Mouse (Mus musculus): ENCODE measurements around the gene Dock9. TPM values are rescaled to one million over a fixed set of nuclear protein-coding genes. Genes with fewer than 3 reads are reported as not detected.

Dock9 gene
- polyA plus RNA-seq, 1 experiment from 2014 or later: 11.2 TPM

- 0 out of 2 replicates have a peak, but pooled peaks cover 4% of the 10 kb centered on the region for H3K36me3 ChIP-seq (ENCODE audit: control insufficient read depth, insufficient read depth, low read length)
- 78% methylated on average over 12 of the region's 12 CpGs for WGBS
- H3K27me3 ChIP-seq (ENCODE audit: control insufficient read depth, insufficient read depth, low read length): no peaks in the 10 kb centered on the region
- no peak for DNase-seq
- H3K4me2 ChIP-seq (ENCODE audit: low read length): no peak overlapping the region
- no peak overlapping the region for H3K9ac ChIP-seq (replicated peaks; ENCODE audit: low read length)
- ATAC-seq (ENCODE audit: low FRiP score, low TSS enrichment): no peak
- H3K27ac ChIP-seq (replicated peaks; ENCODE audit: low read depth, low read length): no peak overlapping the region
- no peaks in the 10 kb centered on the region for H3K9me3 ChIP-seq (ENCODE audit: control insufficient read depth, low read length)
- no peak overlapping the region for H3K4me3 ChIP-seq (replicated peaks; ENCODE audit: low read depth, low read length)
- no peaks in the 10 kb centered on the region for H3K4me1 ChIP-seq (ENCODE audit: control insufficient read depth, insufficient read depth, low read length)
Measured at GRCm38 (mm10) chr14:121659061-121659824, 138.4 kb downstream of the Dock9 start.

GRCm38 (mm10) chr14:121658537-121658936 lies 139.1 kb downstream of the Dock9 start:
- ATAC-seq (ENCODE audit: low FRiP score, low TSS enrichment): no peak
- Histone ChIP-seq H3K27me3 (ENCODE audit: control insufficient read depth, insufficient read depth, low read length) (no peaks in the 10 kb centered on the region), H3K4me1 (ENCODE audit: control insufficient read depth, insufficient read depth, low read length) (no peaks in the 10 kb centered on the region), H3K36me3 (ENCODE audit: control insufficient read depth, insufficient read depth, low read length) (0 out of 2 replicates have a peak, but pooled peaks cover 4% of the 10 kb centered on the region), H3K4me3 (replicated peaks; ENCODE audit: low read depth, low read length) (no peak overlapping the region), H3K4me2 (ENCODE audit: low read length) (no peak overlapping the region), H3K9me3 (ENCODE audit: control insufficient read depth, low read length) (no peaks in the 10 kb centered on the region), H3K27ac (replicated peaks; ENCODE audit: low read depth, low read length) (no peak overlapping the region), H3K9ac (replicated peaks; ENCODE audit: low read length) (no peak overlapping the region)
- 86% methylated on average over 9 of the region's 9 CpGs for WGBS
- no peak for DNase-seq

DNA sequence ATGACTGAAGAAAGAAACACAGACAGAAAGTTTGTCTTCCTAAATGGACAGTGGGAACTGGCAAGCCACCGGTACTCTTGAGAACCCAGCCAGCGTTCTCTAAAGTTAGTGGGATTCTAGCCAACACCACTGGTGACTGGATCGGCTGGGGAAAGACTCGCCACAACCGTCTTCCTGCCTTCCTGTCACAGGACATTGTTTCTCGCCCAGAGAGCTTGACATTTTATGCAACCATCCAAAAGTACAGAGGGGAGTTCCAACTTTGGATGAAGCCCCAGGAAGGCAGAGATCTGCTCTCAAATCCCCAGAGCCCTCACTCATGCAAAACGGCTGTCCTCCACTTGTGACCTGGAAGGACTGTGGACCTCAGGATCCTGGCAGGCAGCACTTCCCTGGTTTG lies 140.0 kb downstream of the Dock9 start:
- ATAC-seq (ENCODE audit: low FRiP score, low TSS enrichment) (no peak), DNase-seq (no peak)
- no peaks in the 10 kb centered on the region for H3K9me3 ChIP-seq (ENCODE audit: control insufficient read depth, low read length)
- 84% methylated on average over 7 of the region's 7 CpGs for WGBS
- no peak overlapping the region for H3K4me3 ChIP-seq (replicated peaks; ENCODE audit: low read depth, low read length)
- no peak overlapping the region for H3K4me2 ChIP-seq (ENCODE audit: low read length)
- H3K27ac ChIP-seq (replicated peaks; ENCODE audit: low read depth, low read length): no peak overlapping the region
- no peaks in the 10 kb centered on the region for H3K27me3 ChIP-seq (ENCODE audit: control insufficient read depth, insufficient read depth, low read length)
- H3K4me1 ChIP-seq (ENCODE audit: control insufficient read depth, insufficient read depth, low read length): no peaks in the 10 kb centered on the region
- 0 out of 2 replicates have a peak, but pooled peaks cover 4% of the 10 kb centered on the region for H3K36me3 ChIP-seq (ENCODE audit: control insufficient read depth, insufficient read depth, low read length)
- H3K9ac ChIP-seq (replicated peaks; ENCODE audit: low read length): no peak overlapping the region

- no peaks in the 10 kb centered on the region for H3K9me3 ChIP-seq (ENCODE audit: control insufficient read depth, low read length)
- no peak for DNase-seq
- WGBS: 88% methylated on average over 10 of the region's 10 CpGs
- no peaks in the 10 kb centered on the region for H3K27me3 ChIP-seq (ENCODE audit: control insufficient read depth, insufficient read depth, low read length)
- no peak overlapping the region for H3K27ac ChIP-seq (replicated peaks; ENCODE audit: low read depth, low read length)
- no peaks in the 10 kb centered on the region for H3K4me1 ChIP-seq (ENCODE audit: control insufficient read depth, insufficient read depth, low read length)
- H3K4me3 ChIP-seq (replicated peaks; ENCODE audit: low read depth, low read length): no peak overlapping the region
- H3K36me3 ChIP-seq (ENCODE audit: control insufficient read depth, insufficient read depth, low read length): 0 out of 2 replicates have a peak, but pooled peaks cover 5% of the 10 kb centered on the region
- ATAC-seq (ENCODE audit: low FRiP score, low TSS enrichment): no peak
- H3K9ac ChIP-seq (replicated peaks; ENCODE audit: low read length): no peak overlapping the region
- no peak overlapping the region for H3K4me2 ChIP-seq (ENCODE audit: low read length)
Measured at GRCm38 (mm10) chr14:121656912-121657311, 140.7 kb downstream of the Dock9 start.

GRCm38 (mm10) chr14:121654977-121655376 lies 142.7 kb downstream of the Dock9 start:
- no peak overlapping the region for H3K9ac ChIP-seq (replicated peaks; ENCODE audit: low read length)
- no peak overlapping the region for H3K4me2 ChIP-seq (ENCODE audit: low read length)
- ATAC-seq (ENCODE audit: low FRiP score, low TSS enrichment) (no peak), DNase-seq (no peak)
- no peaks in the 10 kb centered on the region for H3K27me3 ChIP-seq (ENCODE audit: control insufficient read depth, insufficient read depth, low read length)
- 81% methylated on average over 2 of the region's 2 CpGs for WGBS
- H3K4me1 ChIP-seq (ENCODE audit: control insufficient read depth, insufficient read depth, low read length): no peaks in the 10 kb centered on the region
- H3K4me3 ChIP-seq (replicated peaks; ENCODE audit: low read depth, low read length): no peak overlapping the region
- 0 out of 2 replicates have a peak, but pooled peaks cover 7% of the 10 kb centered on the region for H3K36me3 ChIP-seq (ENCODE audit: control insufficient read depth, insufficient read depth, low read length)
- no peaks in the 10 kb centered on the region for H3K9me3 ChIP-seq (ENCODE audit: control insufficient read depth, low read length)
- H3K27ac ChIP-seq (replicated peaks; ENCODE audit: low read depth, low read length): no peak overlapping the region

GRCm38 (mm10) chr14:121654416-121654967 lies 143.1 kb downstream of the Dock9 start:
- WGBS: 83% methylated on average over 7 of the region's 7 CpGs
- Histone ChIP-seq H3K27me3 (ENCODE audit: control insufficient read depth, insufficient read depth, low read length) (no peaks in the 10 kb centered on the region), H3K9me3 (ENCODE audit: control insufficient read depth, low read length) (no peaks in the 10 kb centered on the region), H3K36me3 (ENCODE audit: control insufficient read depth, insufficient read depth, low read length) (0 out of 2 replicates have a peak, but pooled peaks cover 7% of the 10 kb centered on the region), H3K4me2 (ENCODE audit: low read length) (no peak overlapping the region), H3K4me1 (ENCODE audit: control insufficient read depth, insufficient read depth, low read length) (no peaks in the 10 kb centered on the region), H3K4me3 (replicated peaks; ENCODE audit: low read depth, low read length) (no peak overlapping the region), H3K9ac (replicated peaks; ENCODE audit: low read length) (no peak overlapping the region), H3K27ac (replicated peaks; ENCODE audit: low read depth, low read length) (no peak overlapping the region)
- DNase-seq: no peak
- ATAC-seq (ENCODE audit: low FRiP score, low TSS enrichment): no peak

- DNase-seq: no peak
- H3K36me3 ChIP-seq (ENCODE audit: control insufficient read depth, insufficient read depth, low read length): 0 out of 2 replicates have a peak, but pooled peaks cover 7% of the 10 kb centered on the region
- H3K4me1 ChIP-seq (ENCODE audit: control insufficient read depth, insufficient read depth, low read length): no peaks in the 10 kb centered on the region
- H3K4me3 ChIP-seq (replicated peaks; ENCODE audit: low read depth, low read length): no peak overlapping the region
- no peak overlapping the region for H3K9ac ChIP-seq (replicated peaks; ENCODE audit: low read length)
- no peaks in the 10 kb centered on the region for H3K9me3 ChIP-seq (ENCODE audit: control insufficient read depth, low read length)
- no peak overlapping the region for H3K27ac ChIP-seq (replicated peaks; ENCODE audit: low read depth, low read length)
- H3K27me3 ChIP-seq (ENCODE audit: control insufficient read depth, insufficient read depth, low read length): no peaks in the 10 kb centered on the region
- H3K4me2 ChIP-seq (ENCODE audit: low read length): no peak overlapping the region
- ATAC-seq (ENCODE audit: low FRiP score, low TSS enrichment): no peak
- WGBS: 89% methylated on average over 10 of the region's 10 CpGs
Measured at GRCm38 (mm10) chr14:121653717-121654116, 143.9 kb downstream of the Dock9 start.

DNA sequence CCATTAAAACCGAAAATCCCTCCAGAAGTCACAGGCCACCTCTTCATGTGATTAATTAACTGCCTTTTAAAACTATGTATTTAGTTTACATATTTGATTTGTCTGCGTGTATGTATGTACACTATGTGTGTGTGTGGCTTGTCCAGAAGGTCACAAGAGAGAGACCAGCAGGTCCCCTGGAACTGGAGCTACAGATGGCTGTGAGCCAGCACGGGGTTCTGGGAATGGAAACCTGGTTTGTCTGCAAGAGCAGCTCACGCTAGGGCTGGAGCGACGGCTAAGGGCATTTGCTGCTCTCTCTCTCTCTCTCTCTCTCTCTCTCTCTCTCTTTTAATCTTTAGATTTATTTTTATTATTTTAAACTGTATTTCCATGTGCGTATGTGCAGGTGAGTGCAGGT lies 144.4 kb downstream of the Dock9 start:
- Histone ChIP-seq H3K9ac (replicated peaks; ENCODE audit: low read length) (no peak overlapping the region), H3K27me3 (ENCODE audit: control insufficient read depth, insufficient read depth, low read length) (no peaks in the 10 kb centered on the region), H3K36me3 (ENCODE audit: control insufficient read depth, insufficient read depth, low read length) (0 out of 2 replicates have a peak, but pooled peaks cover 7% of the 10 kb centered on the region), H3K27ac (replicated peaks; ENCODE audit: low read depth, low read length) (no peak overlapping the region), H3K4me3 (replicated peaks; ENCODE audit: low read depth, low read length) (no peak overlapping the region), H3K4me2 (ENCODE audit: low read length) (no peak overlapping the region), H3K9me3 (ENCODE audit: control insufficient read depth, low read length) (no peaks in the 10 kb centered on the region), H3K4me1 (ENCODE audit: control insufficient read depth, insufficient read depth, low read length) (no peaks in the 10 kb centered on the region)
- DNase-seq (no peak), ATAC-seq (ENCODE audit: low FRiP score, low TSS enrichment) (no peak)
- WGBS: 87% methylated on average over 7 of the region's 7 CpGs

Data from midbrain, embryonic 14.5 days (tissue).